Mouse (Mus musculus) heart, postnatal 0 days (tissue): ENCODE measurements around the gene Kctd14.

Experiments
- CTCF ChIP-seq: IDR thresholded peaks from 2 replicates; pipeline ENCODE4 v1.5.1; 2016; ENCODE audit warnings: antibody characterized with exemption, control low read depth, low read depth
- EP300 ChIP-seq: IDR thresholded peaks from 2 replicates; pipeline ENCODE4 v1.6.1; 2016; ENCODE audit warnings: antibody characterized with exemption, low read depth

DNA sequence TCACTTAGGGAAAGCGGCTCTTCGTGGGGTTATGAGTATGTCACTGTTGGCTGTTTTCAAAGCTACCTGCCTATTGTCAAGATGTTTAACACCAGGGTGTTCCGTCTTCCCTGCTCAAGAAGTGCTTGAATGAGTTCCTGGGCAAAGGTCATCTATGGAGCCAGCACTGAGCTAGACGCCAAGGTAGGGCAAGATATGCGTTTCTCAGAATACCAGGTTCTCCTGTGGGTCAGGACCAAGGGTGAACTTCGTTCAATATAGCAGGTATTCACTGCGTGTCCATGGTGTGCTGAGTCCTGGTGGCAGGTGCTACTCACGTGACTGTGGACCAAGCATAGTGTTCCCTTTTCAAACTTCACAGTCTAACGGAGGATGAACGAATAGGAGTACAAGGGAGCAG lies 3.7 kb downstream of the Kctd14 start:
- TF ChIP-seq CTCF (no peak), EP300 (no peak)
